Mouse (Mus musculus): ENCODE results near the gene Acy3.

The Acy3 gene

GRCm38 (mm10) chr19:3986334-3986733 is at the start of gene Acy3:
Acy3 (plus strand) TSS chr19:3986570.
- no peak for TF ChIP-seq GATA4 (IDR thresholded peaks at IDR 0.05; ENCODE audit: insufficient replicate concordance, low read length)

GRCm38 (mm10) chr19:3942315-3942714 is 44.1 kb upstream of the Acy3 start:
- TF ChIP-seq GATA4 (IDR thresholded peaks at IDR 0.05; ENCODE audit: insufficient replicate concordance, low read length), result no peak

- TF ChIP-seq GATA4 (IDR thresholded peaks at IDR 0.05; ENCODE audit: insufficient replicate concordance, low read length), result no peak
Measured at GRCm38 (mm10) chr19:3942986-3943735, 43.2 kb upstream of the Acy3 start.

- no peak for TF ChIP-seq GATA4 (IDR thresholded peaks at IDR 0.05; ENCODE audit: insufficient replicate concordance, low read length)
Measured at GRCm38 (mm10) chr19:3945872-3946564, 40.4 kb upstream of the Acy3 start.

GRCm38 (mm10) chr19:3946715-3947114 is 39.7 kb upstream of the Acy3 start:
- no peak for TF ChIP-seq GATA4 (IDR thresholded peaks at IDR 0.05; ENCODE audit: insufficient replicate concordance, low read length)

GRCm38 (mm10) chr19:3947813-3948212 is 38.6 kb upstream of the Acy3 start:
- no peak for TF ChIP-seq GATA4 (IDR thresholded peaks at IDR 0.05; ENCODE audit: insufficient replicate concordance, low read length)

- TF ChIP-seq GATA4 (IDR thresholded peaks at IDR 0.05; ENCODE audit: insufficient replicate concordance, low read length), result no peak
Measured at GRCm38 (mm10) chr19:3948546-3948945, 37.8 kb upstream of the Acy3 start.

GRCm38 (mm10) chr19:3950331-3950730 is 36.0 kb upstream of the Acy3 start:
- no peak for TF ChIP-seq GATA4 (IDR thresholded peaks at IDR 0.05; ENCODE audit: insufficient replicate concordance, low read length)

- TF ChIP-seq GATA4 (IDR thresholded peaks at IDR 0.05; ENCODE audit: insufficient replicate concordance, low read length), result no peak
Measured at GRCm38 (mm10) chr19:3951461-3951860, 34.9 kb upstream of the Acy3 start.

GRCm38 (mm10) chr19:3952099-3952498 is 34.3 kb upstream of the Acy3 start:
- no peak for TF ChIP-seq GATA4 (IDR thresholded peaks at IDR 0.05; ENCODE audit: insufficient replicate concordance, low read length)

GRCm38 (mm10) chr19:3955033-3955432 is 31.3 kb upstream of the Acy3 start:
- TF ChIP-seq GATA4 (IDR thresholded peaks at IDR 0.05; ENCODE audit: insufficient replicate concordance, low read length), result no peak

GRCm38 (mm10) chr19:3955804-3956203 is 30.6 kb upstream of the Acy3 start:
- no peak for TF ChIP-seq GATA4 (IDR thresholded peaks at IDR 0.05; ENCODE audit: insufficient replicate concordance, low read length)

GRCm38 (mm10) chr19:3958470-3958869 is 27.9 kb upstream of the Acy3 start, which contains the start of gene Aldh3b3:
Aldh3b3 (plus strand) TSS chr19:3958645.
- TF ChIP-seq GATA4 (IDR thresholded peaks at IDR 0.05; ENCODE audit: insufficient replicate concordance, low read length), result no peak

GRCm38 (mm10) chr19:3959030-3959429 is 27.3 kb upstream of the Acy3 start:
- TF ChIP-seq GATA4 (IDR thresholded peaks at IDR 0.05; ENCODE audit: insufficient replicate concordance, low read length), result no peak

GRCm38 (mm10) chr19:3960211-3960610 is 26.2 kb upstream of the Acy3 start:
- no peak for TF ChIP-seq GATA4 (IDR thresholded peaks at IDR 0.05; ENCODE audit: insufficient replicate concordance, low read length)

- TF ChIP-seq GATA4 (IDR thresholded peaks at IDR 0.05; ENCODE audit: insufficient replicate concordance, low read length), result no peak
Measured at GRCm38 (mm10) chr19:3962469-3962868, 23.9 kb upstream of the Acy3 start.

Measured in liver, adult (tissue).